Mouse (Mus musculus) liver, embryonic 16.5 days (tissue): ENCODE measurements at regions not wholly inside any gene's neighbourhood (a gene's known extent, or its start where the extent isn't known, plus 50 kb on each side); places are given as distances from the start of the nearest gene placed in this dataset.

ENCODE experiments used
- ATAC-seq: fragments of 200-750 bp; cut with Nextera tagmentation; 2 replicates; pipeline ENCODE4 v1.8.0; 2017; ENCODE audit warnings: low read depth, mild to moderate bottlenecking, moderate number of reproducible peaks, moderate library complexity
- H3K27ac ChIP-seq: fragments of 300-500 bp; sonication (generic); 2 replicates; pipeline ENCODE4 v1.5.1; 2014; ENCODE audit warnings: mild to moderate bottlenecking, low read length
- H3K27me3 ChIP-seq: fragments of 300-500 bp; sonication (generic); 2 replicates; pipeline ENCODE4 v1.6.1; 2014; ENCODE audit warnings: low read depth, low read length, mixed read lengths; ENCODE audit not compliant: control insufficient read depth, insufficient read depth
- H3K36me3 ChIP-seq: fragments of 300-500 bp; sonication (generic); 2 replicates; pipeline ENCODE4 v1.6.1; 2014; ENCODE audit warnings: mild to moderate bottlenecking; ENCODE audit not compliant: control insufficient read depth, insufficient read depth
- H3K4me1 ChIP-seq: fragments of 300-500 bp; sonication (generic); 2 replicates; pipeline ENCODE4 v1.6.1; 2014; ENCODE audit warnings: low read depth, low read length, mixed read lengths; ENCODE audit not compliant: control insufficient read depth
- H3K4me2 ChIP-seq: fragments of 300-500 bp; sonication (generic); 2 replicates; pipeline ENCODE4 v1.6.1; 2014; ENCODE audit warnings: low read depth, low read length, mixed read lengths
- H3K4me3 ChIP-seq: fragments of 300-500 bp; sonication (generic); 2 replicates; pipeline ENCODE4 v1.5.1; 2014; ENCODE audit warnings: low read depth, mild to moderate bottlenecking, low read length
- H3K9ac ChIP-seq: fragments of 300-500 bp; sonication (generic); 2 replicates; pipeline ENCODE4 v1.6.1; 2014; ENCODE audit warnings: low read depth, low read length
- H3K9me3 ChIP-seq: fragments of 300-500 bp; sonication (generic); replicated peaks from 2 replicates; pipeline ENCODE4 v1.6.1; 2016; ENCODE audit warnings: low read length; ENCODE audit not compliant: control insufficient read depth
- WGBS: fragments of 180-500 bp; shearing (Covaris S2); extraction: QIAGEN DNeasy Blood & Tissue Kit; methylation state at CpG from one replicate; pipeline ENCODE4 v1.1.7; 2014; ENCODE audit not compliant: insufficient replicate concordance; 5-methylcytosine and 5-hydroxymethylcytosine counted together

DNA sequence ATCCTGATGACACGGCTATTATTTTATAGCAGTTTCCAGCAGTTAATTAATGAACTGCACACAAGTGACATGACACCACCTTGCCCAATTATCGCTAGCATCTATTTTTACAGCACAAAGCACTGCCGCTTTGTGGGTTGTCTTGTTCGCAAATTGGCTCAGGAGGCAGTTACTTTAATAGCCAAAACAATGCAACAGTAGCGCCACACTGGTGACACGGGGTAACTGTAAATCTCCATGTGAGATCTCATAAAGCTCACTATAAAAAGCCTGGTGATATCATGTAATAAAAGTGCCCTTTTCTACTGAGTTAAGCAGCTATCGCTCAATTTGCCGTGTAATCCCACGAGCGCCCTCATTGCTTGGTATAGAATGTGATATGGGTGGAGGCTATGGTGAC lies 715.4 kb upstream of the Adgrl2 start:
- H3K4me1 ChIP-seq = no peaks in the 10 kb centered on the region
- H3K4me3 ChIP-seq = no peak overlapping the region
- WGBS = 76% methylated on average over 10 of the region's 10 CpGs
- H3K27ac ChIP-seq = no peak overlapping the region
- no peak overlapping the region for H3K9ac ChIP-seq
- H3K36me3 ChIP-seq = no peaks in the 10 kb centered on the region
- no peaks in the 10 kb centered on the region for H3K27me3 ChIP-seq
- ATAC-seq = no peak
- no peak overlapping the region for H3K4me2 ChIP-seq
- H3K9me3 ChIP-seq = no peaks in the 10 kb centered on the region

GRCm38 (mm10) chr3:149705322-149705721 lies 715.0 kb upstream of the Adgrl2 start:
- no peak overlapping the region for H3K9ac ChIP-seq
- no peak overlapping the region for H3K4me3 ChIP-seq
- H3K9me3 ChIP-seq = no peaks in the 10 kb centered on the region
- H3K27me3 ChIP-seq = no peaks in the 10 kb centered on the region
- WGBS = 75% methylated on average over 12 of the region's 12 CpGs
- H3K4me1 ChIP-seq = no peaks in the 10 kb centered on the region
- ATAC-seq = no peak
- H3K36me3 ChIP-seq = no peaks in the 10 kb centered on the region
- no peak overlapping the region for H3K27ac ChIP-seq
- no peak overlapping the region for H3K4me2 ChIP-seq

- Histone ChIP-seq H3K9ac (no peak overlapping the region), H3K36me3 (no peaks in the 10 kb centered on the region), H3K27ac (no peak overlapping the region), H3K4me2 (no peak overlapping the region), H3K4me3 (no peak overlapping the region), H3K4me1 (no peaks in the 10 kb centered on the region), H3K27me3 (no peaks in the 10 kb centered on the region), H3K9me3 (no peaks in the 10 kb centered on the region)
- no peak for ATAC-seq
- WGBS = 58% methylated on average over 4 of the region's 4 CpGs
These were observed 714.1 kb upstream of the Adgrl2 start for GRCm38 (mm10) chr3:149704478-149704877.

DNA sequence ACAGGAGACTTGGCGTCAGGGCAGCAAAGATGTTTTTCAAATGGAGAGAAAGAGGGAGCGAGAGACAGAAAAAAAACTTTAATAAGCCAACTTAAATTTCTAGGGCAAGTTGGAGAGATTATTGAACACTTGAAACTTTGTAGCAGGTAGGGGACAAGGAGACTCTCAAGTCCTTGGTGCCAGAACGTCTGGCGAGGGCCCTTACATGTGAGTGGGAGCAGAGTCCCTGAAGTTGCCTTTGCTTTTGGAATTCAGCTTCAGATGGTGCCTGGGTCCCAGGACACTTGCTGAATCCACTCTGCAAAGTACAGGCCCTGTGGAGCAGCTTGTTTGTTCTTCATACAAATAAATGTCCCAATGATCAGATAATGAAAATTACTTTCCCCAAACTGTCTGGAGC lies 693.2 kb upstream of the Adgrl2 start:
- Histone ChIP-seq H3K9ac (no peak overlapping the region), H3K36me3 (no peaks in the 10 kb centered on the region), H3K4me2 (no peak overlapping the region), H3K4me3 (no peak overlapping the region), H3K9me3 (no peaks in the 10 kb centered on the region), H3K27ac (no peak overlapping the region), H3K4me1 (no peaks in the 10 kb centered on the region), H3K27me3 (no peaks in the 10 kb centered on the region)
- no peak for ATAC-seq
- WGBS = 67% methylated on average over 4 of the region's 4 CpGs

GRCm38 (mm10) chr3:149682246-149682645 lies 691.9 kb upstream of the Adgrl2 start:
- no peak overlapping the region for H3K4me3 ChIP-seq
- H3K4me2 ChIP-seq = no peak overlapping the region
- H3K9me3 ChIP-seq = no peaks in the 10 kb centered on the region
- H3K27me3 ChIP-seq = no peaks in the 10 kb centered on the region
- no peak overlapping the region for H3K27ac ChIP-seq
- WGBS = 71% methylated on average over 5 of the region's 5 CpGs
- H3K9ac ChIP-seq = no peak overlapping the region
- no peak for ATAC-seq
- no peaks in the 10 kb centered on the region for H3K4me1 ChIP-seq
- H3K36me3 ChIP-seq = no peaks in the 10 kb centered on the region

DNA sequence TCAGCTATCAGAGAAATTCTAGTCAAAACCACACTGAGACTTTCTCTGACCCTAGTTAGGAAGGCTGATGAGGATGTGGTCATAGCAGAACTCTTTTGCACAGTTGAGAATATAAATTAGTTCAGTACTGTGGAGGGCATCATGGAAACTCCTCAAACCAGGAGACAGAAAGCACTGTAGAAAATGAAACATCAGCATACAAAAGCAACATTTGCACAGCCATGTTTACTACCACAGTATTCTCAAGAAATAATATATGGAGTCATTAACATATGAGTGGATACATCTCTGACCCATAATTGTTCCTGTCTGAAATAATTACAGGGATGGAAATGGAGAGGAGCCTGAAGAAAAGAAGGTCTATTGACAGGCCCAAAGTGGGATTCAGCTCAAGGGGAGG lies 683.6 kb upstream of the Adgrl2 start:
- Histone ChIP-seq H3K9ac (no peak overlapping the region), H3K27me3 (no peaks in the 10 kb centered on the region)
- ATAC-seq = no peak

DNA sequence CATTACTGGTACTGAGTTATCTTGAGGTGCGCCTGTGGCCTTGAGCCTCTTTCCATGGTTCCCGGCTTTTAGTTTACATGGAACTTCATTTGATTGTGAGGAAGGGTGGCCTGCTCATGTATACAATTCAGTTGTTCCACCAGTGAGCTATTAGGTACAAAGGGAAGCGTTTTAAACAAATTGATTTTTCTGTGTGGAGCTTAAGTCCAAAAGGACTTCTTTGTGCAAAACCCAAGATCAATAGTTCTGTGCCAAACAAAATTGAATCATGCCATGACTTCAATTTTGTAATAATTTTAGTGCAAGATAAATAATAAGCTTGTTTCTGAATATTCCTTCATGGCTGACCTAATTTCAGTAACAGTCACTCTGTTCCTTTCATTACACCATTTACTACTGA lies 674.3 kb upstream of the Adgrl2 start:
- Histone ChIP-seq H3K4me2 (no peak overlapping the region), H3K9me3 (no peaks in the 10 kb centered on the region), H3K9ac (no peak overlapping the region), H3K27me3 (no peaks in the 10 kb centered on the region), H3K36me3 (no peaks in the 10 kb centered on the region), H3K4me1 (no peaks in the 10 kb centered on the region), H3K4me3 (no peak overlapping the region), H3K27ac (no peak overlapping the region)
- WGBS = 52% methylated on average over 3 of the region's 3 CpGs
- no peak for ATAC-seq

More for the DNA sequence above, 683.6 kb upstream of the Adgrl2 start:
- no peak overlapping the region for H3K4me3 ChIP-seq
- H3K36me3 ChIP-seq = no peaks in the 10 kb centered on the region
- no peak overlapping the region for H3K4me2 ChIP-seq
- no peaks in the 10 kb centered on the region for H3K4me1 ChIP-seq
- no peak overlapping the region for H3K27ac ChIP-seq
- H3K9me3 ChIP-seq = no peaks in the 10 kb centered on the region

- no peaks in the 10 kb centered on the region for H3K4me1 ChIP-seq
- H3K9me3 ChIP-seq = no peaks in the 10 kb centered on the region
- H3K36me3 ChIP-seq = no peaks in the 10 kb centered on the region
- no peak overlapping the region for H3K4me3 ChIP-seq
- WGBS = 37% methylated on average over 2 of the region's 2 CpGs
- no peak for ATAC-seq
- no peak overlapping the region for H3K4me2 ChIP-seq
- no peak overlapping the region for H3K9ac ChIP-seq
- H3K27me3 ChIP-seq = no peaks in the 10 kb centered on the region
- H3K27ac ChIP-seq = no peak overlapping the region
These were observed 648.0 kb upstream of the Adgrl2 start for GRCm38 (mm10) chr3:149638324-149638723.

DNA sequence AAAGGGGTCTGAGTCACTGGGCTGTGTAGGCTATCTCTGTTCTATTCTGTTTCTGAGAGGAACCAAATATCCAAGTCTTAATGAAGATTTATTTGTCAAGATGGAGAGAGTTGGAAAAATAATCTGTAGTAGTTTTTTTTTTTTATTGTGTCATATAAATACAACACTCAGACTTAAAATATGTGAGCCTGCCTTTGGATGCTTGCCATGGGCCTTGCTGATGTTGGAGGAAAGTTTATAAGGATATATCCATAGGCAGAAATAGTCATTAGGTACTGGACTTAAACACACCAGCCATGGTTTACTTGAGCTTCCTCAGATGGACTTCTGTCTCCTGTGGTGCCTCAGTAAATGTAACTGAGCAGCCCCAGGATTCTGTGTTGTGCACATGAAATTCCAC lies 635.8 kb upstream of the Adgrl2 start:
- H3K4me3 ChIP-seq = no peak overlapping the region
- no peaks in the 10 kb centered on the region for H3K36me3 ChIP-seq
- H3K27me3 ChIP-seq = no peaks in the 10 kb centered on the region
- no peak for ATAC-seq
- H3K4me2 ChIP-seq = no peak overlapping the region
- no peaks in the 10 kb centered on the region for H3K9me3 ChIP-seq
- H3K9ac ChIP-seq = no peak overlapping the region
- no peak overlapping the region for H3K27ac ChIP-seq
- H3K4me1 ChIP-seq = no peaks in the 10 kb centered on the region

GRCm38 (mm10) chr3:149625497-149625896 lies 635.1 kb upstream of the Adgrl2 start:
- 65% methylated on average over 1 of the region's 1 CpGs for WGBS

More at GRCm38 (mm10) chr3:149625497-149625896, 635.1 kb upstream of the Adgrl2 start:
- Histone ChIP-seq H3K4me1 (no peaks in the 10 kb centered on the region), H3K27me3 (no peaks in the 10 kb centered on the region), H3K9me3 (no peaks in the 10 kb centered on the region), H3K4me2 (no peak overlapping the region), H3K4me3 (no peak overlapping the region), H3K9ac (no peak overlapping the region), H3K27ac (no peak overlapping the region), H3K36me3 (no peaks in the 10 kb centered on the region)
- ATAC-seq = no peak
